Mouse (Mus musculus): ENCODE data around the gene G3bp2. TPM values are rescaled to one million over a fixed set of nuclear protein-coding genes. Genes with fewer than 3 reads are reported as not detected.

G3bp2 gene
- polyA plus RNA-seq (2021; fragmentation: Nextera tagmentation) = 282 and 297 TPM in 2 replicates
- long read RNA-seq, experiment 1, full-length matches to known transcripts = 507 of 737 reads
- long read RNA-seq, experiment 1, partial matches to known transcripts = 72 of 737 reads
- long read RNA-seq, experiment 1, other reads (novel, unspliced or antisense) = 158 of 737 reads
- long read RNA-seq, experiment 2, full-length matches to known transcripts = 1,522 of 1,806 reads
- long read RNA-seq, experiment 2, partial matches to known transcripts = 33 of 1,806 reads
- long read RNA-seq, experiment 2, other reads (novel, unspliced or antisense) = 251 of 1,806 reads

GRCm38 (mm10) chr5:92083417-92084038, at the start of gene G3bp2:
Gene G3bp2, minus strand, starts transcription at chr5:92083719.

GRCm38 (mm10) chr5:92043783-92044182, 39.7 kb downstream of the G3bp2 start, which contains the start of gene Cdkl2:
Gene Cdkl2, minus strand, starts transcription at chr5:92043883.

Other genes with a start within 250 kb of the G3bp2 start
- 43.9 and 49.3 TPM in 2 replicates for gene Rchy1, start 120.7 kb downstream of the G3bp2 start, polyA plus RNA-seq (2021; fragmentation: Nextera tagmentation)
- not detected in 2 replicates for gene Odaph, start 96.2 kb downstream of the G3bp2 start, polyA plus RNA-seq (2021; fragmentation: Nextera tagmentation)
- 15.3 and 16.8 TPM in 2 replicates for gene Cdkl2, start 39.8 kb downstream of the G3bp2 start, polyA plus RNA-seq (2021; fragmentation: Nextera tagmentation)
- gene Uso1, start 54.2 kb upstream of the G3bp2 start, polyA plus RNA-seq (2021; fragmentation: Nextera tagmentation) = 13.7 and 14.1 TPM in 2 replicates
- not detected in 2 replicates for gene U90926, start 131.7 kb upstream of the G3bp2 start, polyA plus RNA-seq (2021; fragmentation: Nextera tagmentation)
- 0.34 and 0.49 TPM in 2 replicates for gene Ppef2, start 172.6 kb upstream of the G3bp2 start, polyA plus RNA-seq (2021; fragmentation: Nextera tagmentation)
- 44.4 and 55.2 TPM in 2 replicates for gene Naaa, start 194.5 kb upstream of the G3bp2 start, polyA plus RNA-seq (2021; fragmentation: Nextera tagmentation)
- gene Sdad1, start 226.8 kb upstream of the G3bp2 start, polyA plus RNA-seq (2021; fragmentation: Nextera tagmentation) = 7.7 and 8.0 TPM in 2 replicates
- not detected in 2 replicates for gene Cxcl9, start 244.4 kb upstream of the G3bp2 start, polyA plus RNA-seq (2021; fragmentation: Nextera tagmentation)
- 4.5 and 5.8 TPM in 2 replicates for gene Art3, start 248.1 kb upstream of the G3bp2 start, polyA plus RNA-seq (2021; fragmentation: Nextera tagmentation)

Measured in layer of hippocampus, adult 6 months (tissue).